Mouse (Mus musculus): ENCODE measurements around the gene Ptgdr2.

DNA sequence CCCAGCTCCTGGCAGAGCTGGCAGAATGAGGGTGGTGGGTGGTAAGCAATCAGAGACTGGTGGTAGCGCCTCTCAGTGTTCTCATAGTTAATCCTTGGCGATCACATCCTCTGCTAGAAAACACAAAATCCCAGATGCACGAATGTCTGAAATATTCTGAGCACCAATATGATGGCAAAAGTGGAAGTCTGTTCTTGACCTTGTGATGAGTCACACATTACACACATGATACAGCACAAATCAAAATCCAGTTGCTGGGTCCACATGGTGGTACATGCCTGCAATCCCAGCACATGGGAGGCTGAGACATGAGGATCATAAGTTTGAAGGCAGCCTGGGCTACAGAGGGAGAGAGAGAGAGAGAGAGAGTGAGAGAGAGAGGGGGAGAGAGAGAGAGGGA is 15.9 kb upstream of the Ptgdr2 start:
- TF ChIP-seq CTCF (IDR thresholded peaks at IDR 0.05) (no peak), EP300 (IDR thresholded peaks at IDR 0.05; ENCODE audit: insufficient read depth, low read depth, low read length) (no peak), POLR2A (IDR thresholded peaks at IDR 0.05; ENCODE audit: insufficient read depth, low read depth, low read length) (no peak)
